Mouse (Mus musculus) neural tube, embryonic 15.5 days (tissue): ENCODE data around the gene Mcu. TPM values are rescaled to one million over a fixed set of nuclear protein-coding genes. Genes with fewer than 3 reads are reported as not detected.

Experiments
- ATAC-seq: fragments of 200-750 bp; cut with Nextera tagmentation; 2 replicates; pipeline ENCODE4 v1.8.0; 2017; ENCODE audit warnings: mild to moderate bottlenecking, moderate TSS enrichment, moderate library complexity; ENCODE audit not compliant: low FRiP score
- H3K27ac ChIP-seq: fragments of 300-500 bp; sonication (generic); replicated peaks from 2 replicates; pipeline ENCODE4 v1.5.1; 2015; ENCODE audit warnings: mild to moderate bottlenecking, inconsistent platforms
- H3K27me3 ChIP-seq: fragments of 300-500 bp; sonication (generic); replicated peaks from 2 replicates; pipeline ENCODE4 v1.6.1; 2015; ENCODE audit warnings: inconsistent platforms
- H3K36me3 ChIP-seq: fragments of 300-500 bp; sonication (generic); 2 replicates; pipeline ENCODE4 v1.6.1; 2015; ENCODE audit warnings: inconsistent platforms
- H3K4me1 ChIP-seq: fragments of 300-500 bp; sonication (generic); 2 replicates; pipeline ENCODE4 v1.6.1; 2015; ENCODE audit warnings: inconsistent platforms
- H3K4me2 ChIP-seq: fragments of 300-500 bp; sonication (generic); 2 replicates; pipeline ENCODE4 v1.6.1; 2015; ENCODE audit warnings: inconsistent platforms, mild to moderate bottlenecking, moderate library complexity
- H3K4me3 ChIP-seq: fragments of 300-500 bp; sonication (generic); replicated peaks from 2 replicates; pipeline ENCODE4 v1.5.1; 2015; ENCODE audit warnings: mild to moderate bottlenecking, inconsistent platforms
- H3K9ac ChIP-seq: fragments of 300-500 bp; sonication (generic); replicated peaks from 2 replicates; pipeline ENCODE4 v1.6.1; 2015; ENCODE audit warnings: mild to moderate bottlenecking, inconsistent platforms
- H3K9me3 ChIP-seq: fragments of 300-500 bp; sonication (generic); replicated peaks from 2 replicates; pipeline ENCODE4 v1.6.1; 2016; ENCODE audit warnings: inconsistent platforms
- WGBS: fragments of 180-500 bp; shearing (Covaris S2); methylation state at CpG from one replicate; pipeline ENCODE4 v1.1.7; 2015; ENCODE audit warnings: mixed read lengths; 5-methylcytosine and 5-hydroxymethylcytosine counted together
- polyA plus RNA-seq: library from polyadenylated mRNA; unstranded; fragments of >200 nt; fragmentation: Nextera tagmentation; extraction: Ambion mirVana; gene quantifications from 2 replicates; pipeline ENCODE4 v1.2.1, GENCODE M21; 2015

Mcu gene
- polyA plus RNA-seq, 1 experiment from 2014 or later, result 49.2 TPM

DNA sequence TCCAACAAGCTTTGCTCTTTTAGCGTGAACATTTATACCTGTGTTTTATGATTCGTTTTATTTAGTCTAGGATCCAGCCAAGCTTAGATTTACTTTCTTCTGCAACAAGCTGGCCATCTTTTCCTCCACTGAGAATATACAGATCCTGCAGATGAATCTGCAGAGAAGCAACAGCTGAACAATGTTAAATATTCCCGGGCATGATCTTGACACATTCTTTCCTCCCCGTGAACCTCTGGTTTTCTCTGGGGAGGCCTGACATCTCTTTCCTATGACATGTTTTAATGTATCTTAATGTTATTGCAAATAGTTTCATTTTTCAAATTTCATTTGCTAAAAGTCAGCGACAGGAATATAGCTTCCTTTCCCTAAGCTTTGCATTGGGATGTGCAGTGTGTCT, 109.8 kb downstream of the Mcu start:
- Histone ChIP-seq H3K9ac (no peak overlapping the region), H3K9me3 (no peaks in the 10 kb centered on the region), H3K4me3 (no peak overlapping the region), H3K27ac (no peak overlapping the region), H3K4me2 (no peak overlapping the region), H3K27me3 (no peaks in the 10 kb centered on the region), H3K36me3 (no peaks in the 10 kb centered on the region), H3K4me1 (peaks cover 24% of the 10 kb centered on the region)
- ATAC-seq, result no peak
- 86% methylated on average over 5 of the region's 5 CpGs for WGBS

DNA sequence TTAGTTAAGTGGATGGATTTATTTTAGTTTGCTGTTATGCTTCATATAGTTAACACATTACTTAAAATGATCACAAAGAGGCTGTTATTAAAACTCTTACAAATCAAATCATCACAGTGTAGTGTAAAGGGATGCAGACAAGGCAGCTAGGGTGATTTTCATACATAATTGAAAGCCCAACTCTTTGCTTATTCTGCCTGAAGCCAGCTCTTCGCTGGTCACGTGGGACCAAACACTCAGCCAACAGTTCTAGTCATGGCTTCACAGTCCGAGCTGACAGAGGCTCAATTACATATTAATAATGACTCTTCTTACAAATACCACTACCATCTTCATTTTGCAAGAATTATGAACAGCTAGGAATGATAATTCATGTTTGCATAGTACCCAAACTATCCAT, 112.2 kb downstream of the Mcu start:
- Histone ChIP-seq H3K9ac (no peak overlapping the region), H3K4me3 (no peak overlapping the region), H3K27me3 (no peaks in the 10 kb centered on the region), H3K4me1 (peaks cover 16% of the 10 kb centered on the region), H3K27ac (no peak overlapping the region), H3K36me3 (no peaks in the 10 kb centered on the region), H3K4me2 (peak overlapping the region; percentile 46), H3K9me3 (no peaks in the 10 kb centered on the region)
- 36% methylated on average over 3 of the region's 3 CpGs for WGBS
- peak; percentile 40; the same call in 1 of the 2 replicates for ATAC-seq

GRCm38 (mm10) chr10:59503433-59504210, 112.9 kb downstream of the Mcu start:
- WGBS, result 49% methylated on average over 31 of the region's 31 CpGs

DNA sequence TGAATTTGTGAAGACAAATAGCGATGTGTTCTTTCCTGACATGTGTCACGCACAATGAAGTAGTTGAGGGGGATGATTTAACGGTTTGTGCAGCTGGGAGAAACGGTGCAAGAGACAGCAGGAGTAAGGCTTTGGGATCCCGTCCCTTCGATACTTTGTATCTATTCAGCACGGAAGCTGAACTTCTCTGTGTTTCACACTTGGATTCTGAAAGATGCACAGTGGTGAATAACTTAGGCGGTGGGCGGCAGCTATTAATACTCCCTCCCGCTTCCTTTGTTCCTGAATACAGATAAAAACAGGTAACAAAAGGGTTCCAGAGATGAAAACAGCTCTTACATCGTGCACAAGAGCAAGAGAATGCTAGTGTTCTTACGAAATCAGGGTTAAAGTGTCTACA, 114.1 kb downstream of the Mcu start:
- ATAC-seq, result no peak
- H3K27me3 ChIP-seq, result no peaks in the 10 kb centered on the region
- H3K9me3 ChIP-seq, result no peaks in the 10 kb centered on the region
- H3K4me2 ChIP-seq, result no peak overlapping the region
- WGBS, result 45% methylated on average over 12 of the region's 12 CpGs
- H3K36me3 ChIP-seq, result no peaks in the 10 kb centered on the region
- H3K4me3 ChIP-seq, result no peak overlapping the region
- peaks cover 16% of the 10 kb centered on the region for H3K4me1 ChIP-seq
- no peak overlapping the region for H3K9ac ChIP-seq
- no peak overlapping the region for H3K27ac ChIP-seq

More at GRCm38 (mm10) chr10:59503433-59504210, 112.9 kb downstream of the Mcu start:
- Histone ChIP-seq H3K4me2 (peak overlapping the region; percentile 46), H3K27ac (no peak overlapping the region), H3K9ac (no peak overlapping the region), H3K9me3 (no peaks in the 10 kb centered on the region), H3K4me3 (peak overlapping the region; percentile 1; the same call in 1 of the 2 replicates), H3K36me3 (no peaks in the 10 kb centered on the region), H3K4me1 (peaks cover 16% of the 10 kb centered on the region), H3K27me3 (no peaks in the 10 kb centered on the region)
- peak; percentile 64; the same call in 1 of the 2 replicates for ATAC-seq

DNA sequence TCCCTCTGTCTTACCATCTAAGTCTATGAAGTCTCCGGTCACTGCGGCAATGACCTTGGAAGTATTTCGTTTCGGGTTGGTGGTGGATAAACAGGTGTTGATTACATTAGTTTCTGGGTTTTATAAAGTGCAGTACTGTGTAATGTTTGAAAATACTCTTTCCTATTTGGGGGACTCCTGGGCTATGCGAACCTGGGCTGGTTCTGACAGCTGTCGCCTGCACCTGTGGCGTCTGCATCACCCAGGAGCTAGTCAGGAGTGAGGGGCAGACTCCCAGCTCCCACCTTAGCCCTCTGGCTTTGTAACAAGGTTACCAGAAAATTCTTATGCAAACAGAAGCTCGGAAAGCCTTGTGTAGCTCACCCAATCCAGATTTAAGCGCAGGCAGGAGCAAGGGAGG, 114.7 kb downstream of the Mcu start:
- Histone ChIP-seq H3K36me3 (no peaks in the 10 kb centered on the region), H3K27me3 (no peaks in the 10 kb centered on the region), H3K4me1 (peaks cover 16% of the 10 kb centered on the region), H3K4me2 (no peak overlapping the region), H3K27ac (no peak overlapping the region), H3K9ac (no peak overlapping the region), H3K9me3 (no peaks in the 10 kb centered on the region), H3K4me3 (no peak overlapping the region)
- 87% methylated on average over 9 of the region's 9 CpGs for WGBS
- ATAC-seq, result no peak

GRCm38 (mm10) chr10:59500225-59500624, 116.3 kb downstream of the Mcu start:
- ATAC-seq, result no peak
- peaks cover 16% of the 10 kb centered on the region for H3K4me1 ChIP-seq
- H3K4me3 ChIP-seq, result no peak overlapping the region
- H3K36me3 ChIP-seq, result no peaks in the 10 kb centered on the region
- H3K27me3 ChIP-seq, result no peaks in the 10 kb centered on the region
- no peaks in the 10 kb centered on the region for H3K9me3 ChIP-seq
- no peak overlapping the region for H3K9ac ChIP-seq
- H3K27ac ChIP-seq, result no peak overlapping the region
- WGBS, result 85% methylated on average over 3 of the region's 3 CpGs
- no peak overlapping the region for H3K4me2 ChIP-seq

DNA sequence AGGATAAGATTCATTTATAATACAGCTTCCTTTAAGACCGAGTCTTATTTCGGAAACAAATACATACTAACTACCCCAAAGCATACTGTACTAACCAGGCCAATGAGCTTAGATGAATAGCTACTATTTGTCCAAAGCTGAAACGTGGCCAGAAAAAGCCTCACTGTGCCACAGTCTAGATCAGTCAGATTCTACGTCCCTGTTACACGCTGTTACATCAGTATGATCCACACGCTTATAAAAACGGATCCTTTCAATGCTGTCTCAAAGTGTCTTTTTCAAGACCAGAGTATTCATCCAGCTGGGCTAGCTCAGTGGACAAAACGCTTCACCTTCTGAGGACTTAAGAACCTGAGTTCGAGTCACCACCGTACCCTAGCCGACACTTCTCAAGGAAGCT, 119.5 kb downstream of the Mcu start:
- H3K27ac ChIP-seq, result no peak overlapping the region
- no peak overlapping the region for H3K4me2 ChIP-seq
- no peak overlapping the region for H3K4me3 ChIP-seq
- H3K4me1 ChIP-seq, result no peaks in the 10 kb centered on the region
- H3K36me3 ChIP-seq, result no peaks in the 10 kb centered on the region
- ATAC-seq, result no peak
- WGBS, result 94% methylated on average over 11 of the region's 11 CpGs
- no peaks in the 10 kb centered on the region for H3K27me3 ChIP-seq
- H3K9me3 ChIP-seq, result no peaks in the 10 kb centered on the region
- no peak overlapping the region for H3K9ac ChIP-seq

- H3K36me3 ChIP-seq, result no peaks in the 10 kb centered on the region
- H3K4me1 ChIP-seq, result no peaks in the 10 kb centered on the region
- no peak overlapping the region for H3K9ac ChIP-seq
- no peak overlapping the region for H3K4me3 ChIP-seq
- H3K4me2 ChIP-seq, result no peak overlapping the region
- 78% methylated on average over 8 of the region's 8 CpGs for WGBS
- no peak for ATAC-seq
- H3K27ac ChIP-seq, result no peak overlapping the region
- H3K27me3 ChIP-seq, result no peaks in the 10 kb centered on the region
- H3K9me3 ChIP-seq, result no peaks in the 10 kb centered on the region
Observed at GRCm38 (mm10) chr10:59494917-59495316, 121.6 kb downstream of the Mcu start.

- no peaks in the 10 kb centered on the region for H3K9me3 ChIP-seq
- H3K4me3 ChIP-seq, result no peak overlapping the region
- no peak for ATAC-seq
- H3K27me3 ChIP-seq, result no peaks in the 10 kb centered on the region
- no peak overlapping the region for H3K4me2 ChIP-seq
- no peak overlapping the region for H3K27ac ChIP-seq
- no peak overlapping the region for H3K9ac ChIP-seq
- H3K4me1 ChIP-seq, result no peaks in the 10 kb centered on the region
- 64% methylated on average over 2 of the region's 2 CpGs for WGBS
- no peaks in the 10 kb centered on the region for H3K36me3 ChIP-seq
Observed at GRCm38 (mm10) chr10:59494044-59494443, 122.4 kb downstream of the Mcu start.

DNA sequence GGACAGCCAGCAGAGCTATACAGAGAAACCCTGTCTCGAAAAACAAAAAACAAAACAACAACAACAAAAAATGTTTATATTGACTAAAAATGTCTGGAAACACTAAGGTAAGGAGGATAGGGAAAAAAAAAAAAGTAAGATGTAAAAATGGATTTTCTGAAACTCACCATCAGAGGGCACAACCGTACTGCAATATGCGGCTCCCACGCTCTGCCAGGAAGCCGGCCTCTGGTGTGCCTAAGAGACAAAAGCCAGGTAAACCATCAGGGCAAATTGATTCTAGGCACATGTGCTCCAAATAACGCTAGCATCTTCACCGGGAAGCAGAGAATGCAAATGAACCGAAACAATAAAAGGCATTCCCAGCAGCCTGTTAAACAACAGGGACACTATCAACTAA, 125.6 kb downstream of the Mcu start:
- no peaks in the 10 kb centered on the region for H3K36me3 ChIP-seq
- no peak overlapping the region for H3K27ac ChIP-seq
- WGBS, result 77% methylated on average over 8 of the region's 8 CpGs
- H3K4me2 ChIP-seq, result no peak overlapping the region
- H3K9me3 ChIP-seq, result no peaks in the 10 kb centered on the region
- no peak overlapping the region for H3K4me3 ChIP-seq
- no peak for ATAC-seq
- H3K4me1 ChIP-seq, result no peaks in the 10 kb centered on the region
- no peak overlapping the region for H3K9ac ChIP-seq
- no peaks in the 10 kb centered on the region for H3K27me3 ChIP-seq

- no peak overlapping the region for H3K4me2 ChIP-seq
- no peaks in the 10 kb centered on the region for H3K27me3 ChIP-seq
- WGBS, result 93% methylated on average over 1 of the region's 1 CpGs
- no peak for ATAC-seq
- H3K9me3 ChIP-seq, result no peaks in the 10 kb centered on the region
- H3K27ac ChIP-seq, result no peak overlapping the region
- H3K4me1 ChIP-seq, result peaks cover 3% of the 10 kb centered on the region; the same call in 1 of the 2 replicates
- no peaks in the 10 kb centered on the region for H3K36me3 ChIP-seq
- no peak overlapping the region for H3K9ac ChIP-seq
- H3K4me3 ChIP-seq, result no peak overlapping the region
Observed at GRCm38 (mm10) chr10:59489411-59489810, 127.1 kb downstream of the Mcu start.

DNA sequence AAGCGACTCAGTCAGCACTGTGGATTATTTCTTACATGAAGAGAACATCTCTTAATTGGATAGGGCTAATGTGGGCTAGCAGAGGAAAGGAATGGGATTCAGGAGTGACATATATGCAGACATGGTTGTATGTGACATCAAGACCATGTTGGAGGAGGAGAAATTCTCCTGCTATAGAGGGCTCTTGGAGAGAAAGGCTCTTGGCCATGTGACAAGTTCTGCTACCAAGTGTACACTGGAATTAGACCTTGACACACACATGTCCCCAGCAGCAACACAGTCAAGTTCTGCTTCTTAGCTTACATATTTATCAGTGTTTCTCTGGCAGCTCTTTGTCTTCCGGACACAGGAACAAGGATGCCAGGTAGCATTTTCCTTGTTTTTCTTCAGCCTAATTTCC, 129.1 kb downstream of the Mcu start:
- WGBS, result 89% methylated on average over 2 of the region's 2 CpGs
- H3K36me3 ChIP-seq, result no peaks in the 10 kb centered on the region
- H3K9ac ChIP-seq, result no peak overlapping the region
- H3K9me3 ChIP-seq, result no peaks in the 10 kb centered on the region
- H3K4me3 ChIP-seq, result no peak overlapping the region
- H3K4me1 ChIP-seq, result peaks cover 6% of the 10 kb centered on the region; the same call in 1 of the 2 replicates
- H3K27me3 ChIP-seq, result no peaks in the 10 kb centered on the region
- H3K4me2 ChIP-seq, result no peak overlapping the region
- H3K27ac ChIP-seq, result no peak overlapping the region
- ATAC-seq, result no peak
